Mouse (Mus musculus) urinary bladder, postnatal 36 days (tissue): ENCODE data around the gene Cyp2f2.
A peak's percentile ranks its signal among the peaks of the same experiment; 100 is the strongest.

Experiments used
- DNase-seq, 2 experiments: peaks; one replicate each; pipeline ENCODE4 v3.0.0; 2022; ENCODE audit warnings: low spot score in 2 of 2, mixed read lengths in 1 of 2

Cyp2f2 gene

GRCm38 (mm10) chr7:27153205-27153764 lies 33.6 kb downstream of the Cyp2f2 start, which contains the start of gene Cyp2t4:
Gene Cyp2t4, plus strand, starts transcription at chr7:27153714.
- peak in 1 of 2 experiments; percentile 43 for DNase-seq

GRCm38 (mm10) chr7:27156005-27156404 lies 36.3 kb downstream of the Cyp2f2 start:
- DNase-seq = no peak

- DNase-seq = no peak
These were observed 38.5 kb downstream of the Cyp2f2 start for GRCm38 (mm10) chr7:27158171-27158570.

- DNase-seq = no peak
These were observed 39.5 kb downstream of the Cyp2f2 start for GRCm38 (mm10) chr7:27159256-27159655.

- DNase-seq = peak; percentile 74 to 84
These were observed 40.2 kb downstream of the Cyp2f2 start for GRCm38 (mm10) chr7:27159882-27160281.

GRCm38 (mm10) chr7:27160921-27161320 lies 41.2 kb downstream of the Cyp2f2 start:
- DNase-seq = no peak

- DNase-seq = no peak
These were observed 42.0 kb downstream of the Cyp2f2 start for GRCm38 (mm10) chr7:27161744-27162143.

- no peak for DNase-seq
These were observed 43.2 kb downstream of the Cyp2f2 start for GRCm38 (mm10) chr7:27162780-27163449.

GRCm38 (mm10) chr7:27163450-27163805 lies 43.7 kb downstream of the Cyp2f2 start:
- DNase-seq = no peak

- DNase-seq = no peak
These were observed 44.6 kb downstream of the Cyp2f2 start for GRCm38 (mm10) chr7:27164112-27164947.

- peak in 1 of 2 experiments; percentile 44 for DNase-seq
These were observed 45.4 kb downstream of the Cyp2f2 start for GRCm38 (mm10) chr7:27165007-27165655.

- DNase-seq = no peak
These were observed 46.0 kb downstream of the Cyp2f2 start for GRCm38 (mm10) chr7:27165696-27166095.

- DNase-seq = peak; percentile 71 to 84
These were observed 46.5 kb downstream of the Cyp2f2 start for GRCm38 (mm10) chr7:27166229-27166613.

GRCm38 (mm10) chr7:27166614-27167474 lies 47.1 kb downstream of the Cyp2f2 start, which contains the start of gene Egln2:
Gene Egln2, minus strand, starts transcription at chr7:27166802.
- DNase-seq = peak; percentile 91 to 95

- DNase-seq = no peak
These were observed 47.9 kb downstream of the Cyp2f2 start for GRCm38 (mm10) chr7:27167475-27168094.

- DNase-seq = no peak
These were observed 48.7 kb downstream of the Cyp2f2 start for GRCm38 (mm10) chr7:27168371-27168770.

- no peak for DNase-seq
These were observed 51.3 kb downstream of the Cyp2f2 start for GRCm38 (mm10) chr7:27170981-27171380.

GRCm38 (mm10) chr7:27174496-27174895 lies 54.8 kb downstream of the Cyp2f2 start:
- DNase-seq = no peak

- no peak for DNase-seq
These were observed 55.2 kb downstream of the Cyp2f2 start for GRCm38 (mm10) chr7:27174896-27175295.

GRCm38 (mm10) chr7:27177942-27178323 lies 58.2 kb downstream of the Cyp2f2 start:
- no peak for DNase-seq
